Mouse (Mus musculus) midbrain, embryonic 11.5 days (tissue): ENCODE measurements around the gene Brd7. TPM values are rescaled to one million over a fixed set of nuclear protein-coding genes. Genes with fewer than 3 reads are reported as not detected.

Experiments
- ATAC-seq: fragments of 200-750 bp; cut with Nextera tagmentation; 2 replicates; pipeline ENCODE4 v1.8.0; 2017; ENCODE audit warnings: moderate TSS enrichment, moderate library complexity; ENCODE audit not compliant: low FRiP score
- DNase-seq: peaks from one replicate; pipeline ENCODE4 v3.0.0; 2015; ENCODE audit warnings: low spot score; ENCODE audit errors: missing footprints
- H3K27ac ChIP-seq: fragments of 300-500 bp; sonication (generic); 2 replicates; pipeline ENCODE4 v1.5.1; 2014; ENCODE audit warnings: low read depth, low read length
- H3K27me3 ChIP-seq: fragments of 300-500 bp; sonication (generic); 2 replicates; pipeline ENCODE4 v1.6.1; 2014; ENCODE audit warnings: mild to moderate bottlenecking, low read length, moderate library complexity, mixed read lengths; ENCODE audit not compliant: control insufficient read depth, insufficient read depth
- H3K36me3 ChIP-seq: fragments of 300-500 bp; sonication (generic); 2 replicates; pipeline ENCODE4 v1.6.1; 2014; ENCODE audit warnings: mild to moderate bottlenecking, low read length, moderate library complexity, mixed read lengths; ENCODE audit not compliant: control insufficient read depth, insufficient read depth
- H3K4me1 ChIP-seq: fragments of 300-500 bp; sonication (generic); 2 replicates; pipeline ENCODE4 v1.6.1; 2014; ENCODE audit warnings: low read length; ENCODE audit not compliant: control insufficient read depth, insufficient read depth
- H3K4me2 ChIP-seq: fragments of 300-500 bp; sonication (generic); 2 replicates; pipeline ENCODE4 v1.6.1; 2014; ENCODE audit warnings: mild to moderate bottlenecking, moderate library complexity
- H3K4me3 ChIP-seq: fragments of 300-500 bp; sonication (generic); 2 replicates; pipeline ENCODE4 v1.5.1; 2014; ENCODE audit warnings: low read depth, low read length
- H3K9ac ChIP-seq: fragments of 300-500 bp; sonication (generic); 2 replicates; pipeline ENCODE4 v1.6.1; 2014; ENCODE audit warnings: low read length
- H3K9me3 ChIP-seq: fragments of 300-500 bp; sonication (generic); 2 replicates; pipeline ENCODE4 v1.6.1; 2016; ENCODE audit warnings: low read length; ENCODE audit not compliant: control insufficient read depth
- WGBS: fragments of 180-500 bp; shearing (Covaris S2); extraction: QIAGEN DNeasy Blood & Tissue Kit; methylation state at CpG from one replicate; pipeline ENCODE4 v1.1.7; 2014; 5-methylcytosine and 5-hydroxymethylcytosine counted together
- polyA plus RNA-seq: library from polyadenylated mRNA; unstranded; fragments of >200 nt; fragmentation: Nextera tagmentation; extraction: Ambion mirVana; gene quantifications from 2 replicates; pipeline ENCODE4 v1.2.1, GENCODE M21; 2014

Gene Brd7
- polyA plus RNA-seq, 1 experiment from 2014 or later: 89.2 TPM

- Histone ChIP-seq H3K4me2 (peak overlapping the region; percentile 95), H3K9me3 (peaks cover 3% of the 10 kb centered on the region; the same call in 1 of the 2 replicates), H3K4me3 (peak overlapping the region; percentile 96), H3K4me1 (peaks cover 9% of the 10 kb centered on the region; the same call in 1 of the 2 replicates), H3K27me3 (no peaks in the 10 kb centered on the region), H3K36me3 (peaks cover 19% of the 10 kb centered on the region), H3K9ac (peak overlapping the region; percentile 97), H3K27ac (peak overlapping the region; percentile 56)
- ATAC-seq (peak; percentile 51), DNase-seq (peak; percentile 94)
- 1% methylated on average over 31 of the region's 31 CpGs for WGBS
These were observed 818 bp downstream of the Brd7 start for GRCm38 (mm10) chr8:88361044-88361707.

GRCm38 (mm10) chr8:88359959-88360358 is 2.0 kb downstream of the Brd7 start:
- no peak overlapping the region for H3K4me3 ChIP-seq
- peaks cover 9% of the 10 kb centered on the region; the same call in 1 of the 2 replicates for H3K4me1 ChIP-seq
- no peak overlapping the region for H3K9ac ChIP-seq
- ATAC-seq: no peak
- H3K27me3 ChIP-seq: no peaks in the 10 kb centered on the region
- peaks cover 3% of the 10 kb centered on the region; the same call in 1 of the 2 replicates for H3K9me3 ChIP-seq
- H3K4me2 ChIP-seq: no peak overlapping the region
- peaks cover 26% of the 10 kb centered on the region for H3K36me3 ChIP-seq
- H3K27ac ChIP-seq: no peak overlapping the region
- DNase-seq: no peak
- 93% methylated on average over 2 of the region's 2 CpGs for WGBS

- Histone ChIP-seq H3K36me3 (peaks cover 38% of the 10 kb centered on the region), H3K4me1 (peaks cover 9% of the 10 kb centered on the region; the same call in 1 of the 2 replicates), H3K4me3 (no peak overlapping the region), H3K9me3 (peaks cover 3% of the 10 kb centered on the region; the same call in 1 of the 2 replicates), H3K9ac (no peak overlapping the region), H3K4me2 (no peak overlapping the region), H3K27me3 (no peaks in the 10 kb centered on the region), H3K27ac (no peak overlapping the region)
- no peak for ATAC-seq
- no peak for DNase-seq
- 87% methylated on average over 5 of the region's 5 CpGs for WGBS
These were observed 4.0 kb downstream of the Brd7 start for GRCm38 (mm10) chr8:88357946-88358345.

GRCm38 (mm10) chr8:88357226-88357933 is 4.6 kb downstream of the Brd7 start:
- Histone ChIP-seq H3K9ac (no peak overlapping the region), H3K4me2 (no peak overlapping the region), H3K4me3 (no peak overlapping the region), H3K4me1 (peaks cover 9% of the 10 kb centered on the region; the same call in 1 of the 2 replicates), H3K27me3 (no peaks in the 10 kb centered on the region), H3K36me3 (peaks cover 40% of the 10 kb centered on the region), H3K9me3 (peaks cover 3% of the 10 kb centered on the region; the same call in 1 of the 2 replicates), H3K27ac (no peak overlapping the region)
- ATAC-seq (no peak), DNase-seq (no peak)
- WGBS: 80% methylated on average over 5 of the region's 5 CpGs

- ATAC-seq: no peak
- WGBS: 90% methylated on average over 2 of the region's 2 CpGs
These were observed 12.9 kb downstream of the Brd7 start for GRCm38 (mm10) chr8:88349046-88349445.

GRCm38 (mm10) chr8:88342026-88342425 is 20.0 kb downstream of the Brd7 start:
- no peak overlapping the region for H3K27ac ChIP-seq
- H3K27me3 ChIP-seq: no peaks in the 10 kb centered on the region
- ATAC-seq: no peak
- no peak overlapping the region for H3K9ac ChIP-seq
- peaks cover 35% of the 10 kb centered on the region for H3K36me3 ChIP-seq
- H3K4me1 ChIP-seq: no peaks in the 10 kb centered on the region
- H3K4me2 ChIP-seq: no peak overlapping the region
- no peaks in the 10 kb centered on the region for H3K9me3 ChIP-seq
- H3K4me3 ChIP-seq: no peak overlapping the region
- DNase-seq: no peak
- WGBS: 95% methylated on average over 4 of the region's 4 CpGs

More at GRCm38 (mm10) chr8:88349046-88349445, 12.9 kb downstream of the Brd7 start:
- peaks cover 37% of the 10 kb centered on the region for H3K36me3 ChIP-seq
- H3K9ac ChIP-seq: no peak overlapping the region
- DNase-seq: no peak
- H3K4me3 ChIP-seq: no peak overlapping the region
- no peak overlapping the region for H3K4me2 ChIP-seq
- H3K4me1 ChIP-seq: no peaks in the 10 kb centered on the region
- H3K9me3 ChIP-seq: no peaks in the 10 kb centered on the region
- H3K27ac ChIP-seq: no peak overlapping the region
- no peaks in the 10 kb centered on the region for H3K27me3 ChIP-seq

- Histone ChIP-seq H3K9me3 (no peaks in the 10 kb centered on the region), H3K9ac (no peak overlapping the region), H3K27ac (no peak overlapping the region), H3K36me3 (peaks cover 36% of the 10 kb centered on the region), H3K4me2 (no peak overlapping the region), H3K4me1 (no peaks in the 10 kb centered on the region), H3K4me3 (no peak overlapping the region), H3K27me3 (no peaks in the 10 kb centered on the region)
- no peak for DNase-seq
- no peak for ATAC-seq
- 85% methylated on average over 2 of the region's 2 CpGs for WGBS
These were observed 21.9 kb downstream of the Brd7 start for GRCm38 (mm10) chr8:88339887-88340695.

- DNase-seq (no peak), ATAC-seq (no peak)
- no peak overlapping the region for H3K4me2 ChIP-seq
- H3K36me3 ChIP-seq: peaks cover 35% of the 10 kb centered on the region
- WGBS: 68% methylated on average over 3 of the region's 3 CpGs
- no peaks in the 10 kb centered on the region for H3K9me3 ChIP-seq
- no peak overlapping the region for H3K9ac ChIP-seq
- no peak overlapping the region for H3K4me3 ChIP-seq
- H3K27ac ChIP-seq: no peak overlapping the region
- H3K27me3 ChIP-seq: no peaks in the 10 kb centered on the region
- H3K4me1 ChIP-seq: no peaks in the 10 kb centered on the region
These were observed 22.8 kb downstream of the Brd7 start for GRCm38 (mm10) chr8:88339221-88339620.
